Mouse (Mus musculus): ENCODE measurements at regions not wholly inside any gene's neighbourhood (a gene's known extent, or its start where the extent isn't known, plus 50 kb on each side); places are given as distances from the start of the nearest gene placed in this dataset.
"Not testable (repeated sequence)": the region's sequence is repeated elsewhere in the genome, so short reads cannot be mapped to it uniquely, and the experiment has no call there.

DNA sequence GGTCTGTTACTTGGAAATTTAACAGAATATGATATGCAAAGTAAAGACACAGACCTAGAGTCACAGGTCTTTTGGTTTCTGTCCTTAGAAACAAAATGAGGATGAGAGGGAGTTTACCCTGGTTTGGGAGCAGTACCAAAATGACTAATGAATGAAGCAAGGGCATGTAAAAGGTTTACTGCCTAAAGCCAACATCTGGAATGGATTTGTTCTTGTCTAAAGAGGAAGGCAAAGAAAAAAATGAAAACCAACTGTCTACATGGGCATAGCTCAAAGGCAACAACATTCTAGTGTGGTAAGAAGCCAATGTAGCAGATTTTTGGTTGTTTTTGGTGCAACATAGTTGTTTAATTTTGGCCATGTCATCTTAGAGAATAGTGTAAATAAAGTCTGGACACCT, 203.5 kb upstream of the Diaph2 start:
- CTCF ChIA-PET = no interaction called here

DNA sequence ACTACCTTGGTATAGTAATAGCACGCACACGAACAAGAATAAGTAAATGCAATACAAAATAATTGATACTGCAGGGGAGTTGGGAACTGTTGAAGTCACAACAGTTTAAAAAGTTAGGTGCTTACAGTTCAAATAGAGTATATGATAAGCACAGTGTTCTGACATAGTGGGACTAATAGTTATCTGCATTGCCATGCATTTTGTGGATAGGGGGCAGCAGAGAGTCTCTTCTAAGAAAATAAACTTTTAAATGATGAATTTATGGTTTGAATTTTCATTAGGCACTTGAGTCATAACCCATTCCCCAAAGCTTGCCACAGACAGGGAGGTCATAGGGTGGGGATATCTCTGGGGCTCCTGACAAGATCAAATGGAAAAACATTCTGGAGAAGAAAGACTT, 201.9 kb upstream of the Diaph2 start:
- CTCF ChIA-PET = no interaction called here

DNA sequence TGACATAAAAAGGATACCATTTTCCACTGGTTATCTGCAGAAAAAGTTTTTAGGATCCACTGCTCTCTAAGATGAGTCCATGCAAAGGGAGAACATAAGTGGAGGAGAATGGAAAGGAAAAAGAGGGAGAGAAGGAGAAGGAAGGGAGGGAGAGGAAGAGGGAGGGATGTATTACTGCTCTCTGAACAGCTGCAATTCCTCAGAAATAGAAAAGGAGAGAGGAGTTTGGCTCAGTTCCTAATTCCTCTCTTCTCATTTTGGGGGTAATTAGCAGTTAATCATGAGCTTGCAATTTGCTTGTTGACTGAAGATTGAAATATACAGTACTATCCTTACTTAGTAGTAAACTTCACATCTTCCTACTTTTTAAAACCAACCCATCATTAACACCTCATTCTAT, 193.5 kb upstream of the Diaph2 start:
- CTCF ChIA-PET = no interaction called here

GRCm38 (mm10) chrX:129599491-129599890, 150.1 kb upstream of the Diaph2 start:
- CTCF ChIA-PET = no interaction called here

DNA sequence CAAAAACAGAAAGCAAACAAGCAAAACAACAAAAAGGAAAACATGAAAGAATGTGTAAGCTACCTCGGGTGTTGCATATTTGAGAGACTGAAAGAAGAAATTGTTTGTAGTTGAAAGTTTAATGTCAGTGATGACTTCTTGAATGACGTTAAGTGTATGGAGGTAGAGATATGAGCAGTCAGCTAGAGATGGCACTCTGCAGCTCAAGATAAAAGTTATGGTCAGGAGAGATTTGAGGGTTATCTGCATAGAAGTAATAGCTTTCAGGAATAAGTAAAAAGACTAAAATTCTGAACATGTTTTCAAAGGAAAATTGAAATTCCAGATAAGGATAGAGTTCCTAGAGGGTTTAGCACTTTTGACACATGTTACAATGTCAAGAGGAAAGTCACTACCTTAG, 141.7 kb upstream of the Diaph2 start:
- CTCF ChIA-PET = interaction anchor here (0.7 kb wide), 1 partner anchor 1590 kb away, joined by 3 read pairs; no protein-coding TSS in a partner anchor

GRCm38 (mm10) chrX:129611500-129611899, 138.0 kb upstream of the Diaph2 start:
- CTCF ChIA-PET = not testable (repeated sequence)

DNA sequence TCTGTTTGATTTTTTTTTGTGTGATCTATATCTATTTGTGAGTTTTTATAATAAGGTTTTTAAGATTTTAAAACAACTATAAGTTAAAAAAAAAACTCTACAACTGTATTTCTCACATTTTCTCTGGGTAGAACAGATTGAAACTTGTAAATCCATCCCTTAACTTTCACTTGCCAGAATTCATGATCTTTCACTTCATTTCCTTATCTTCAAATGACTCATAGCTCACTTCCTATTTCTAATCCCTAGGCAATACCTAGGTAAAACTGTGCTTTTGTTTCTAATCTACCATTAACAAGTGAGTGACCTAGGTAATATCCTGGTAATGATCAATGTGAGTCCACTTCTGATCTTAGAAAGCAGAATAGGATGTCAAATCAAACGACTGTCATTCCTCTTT, 112.5 kb upstream of the Diaph2 start:
- CTCF ChIA-PET = no interaction called here

DNA sequence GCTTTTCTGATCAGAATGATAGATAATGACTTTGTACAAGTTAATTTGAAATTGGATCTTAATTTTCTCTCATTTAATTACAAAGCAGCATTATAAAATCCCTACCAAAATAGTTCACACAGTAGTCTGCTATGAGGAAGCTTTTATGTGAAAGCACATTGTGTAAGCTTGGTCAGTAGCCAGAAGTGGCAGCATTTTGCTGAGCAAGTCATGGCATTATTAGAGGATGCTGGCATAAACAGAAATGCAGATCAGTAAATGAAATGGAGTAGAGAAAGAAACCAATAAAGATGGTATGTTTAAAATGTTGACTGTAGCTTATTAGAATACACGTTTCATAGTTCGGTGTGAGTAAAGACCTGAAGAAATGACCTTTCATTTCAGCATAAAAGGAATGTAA, 104.4 kb upstream of the Diaph2 start:
- CTCF ChIA-PET = no interaction called here

GRCm38 (mm10) chrX:129656906-129657305, 92.6 kb upstream of the Diaph2 start:
- CTCF ChIA-PET = no interaction called here

DNA sequence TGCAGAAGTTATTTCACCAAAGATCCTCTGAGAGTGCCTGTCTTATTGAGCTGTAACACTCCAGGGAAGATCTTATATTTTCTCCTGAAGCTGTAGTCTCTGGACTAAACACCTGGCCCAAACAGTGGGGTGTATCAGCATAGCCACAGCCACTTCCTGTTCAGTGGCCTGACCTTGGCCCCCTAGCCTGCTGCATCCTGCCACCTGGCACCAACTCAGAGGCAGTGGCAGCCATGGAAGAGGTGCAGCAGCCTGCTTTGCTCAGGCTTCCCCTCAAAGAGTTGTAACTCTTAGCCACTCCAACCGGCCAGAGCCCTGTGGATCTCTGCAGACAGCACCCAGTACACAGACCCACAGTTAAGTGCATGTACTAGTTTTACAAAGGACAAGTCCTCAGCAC, 58.9 kb upstream of the Diaph2 start:
- CTCF ChIA-PET = no interaction called here

Data from spleen, embryonic (tissue).